Mouse (Mus musculus) spleen, postnatal 10 days (tissue): ENCODE data around the gene Mypn.
A peak's percentile ranks its signal among the peaks of the same experiment; 100 is the strongest.

Source experiments
- DNase-seq, 2 experiments: peaks; one replicate each; pipeline ENCODE4 v3.0.0; 2021 to 2022; ENCODE audit warnings: low spot score in 2 of 2

Mypn gene

GRCm38 (mm10) chr10:63100657-63101056 is 103.1 kb downstream of the Mypn start:
- DNase-seq = no peak

GRCm38 (mm10) chr10:63099941-63100562 is 103.7 kb downstream of the Mypn start:
- DNase-seq = peak in 1 of 2 experiments; percentile 34

- no peak for DNase-seq
Observed at GRCm38 (mm10) chr10:63099521-63099920, 104.2 kb downstream of the Mypn start, which contains the start of gene Atoh7. Atoh7 (plus strand) TSS chr10:63099651.

- DNase-seq = no peak
Observed at GRCm38 (mm10) chr10:63098191-63098590, 105.6 kb downstream of the Mypn start.

- no peak for DNase-seq
Observed at GRCm38 (mm10) chr10:63096757-63097156, 107.0 kb downstream of the Mypn start.

GRCm38 (mm10) chr10:63092616-63093550 is 110.9 kb downstream of the Mypn start:
- no peak for DNase-seq

- DNase-seq = no peak
Observed at GRCm38 (mm10) chr10:63091915-63092314, 111.8 kb downstream of the Mypn start.

GRCm38 (mm10) chr10:63089758-63090571 is 113.8 kb downstream of the Mypn start:
- DNase-seq = peak in 1 of 2 experiments; percentile 6

GRCm38 (mm10) chr10:63089103-63089757 is 114.5 kb downstream of the Mypn start:
- no peak for DNase-seq

GRCm38 (mm10) chr10:63086304-63086703 is 117.4 kb downstream of the Mypn start:
- no peak for DNase-seq

GRCm38 (mm10) chr10:63065988-63066387 is 137.8 kb downstream of the Mypn start:
- peak; percentile 37 to 78 for DNase-seq
